18 mouse cellular contexts compared by ENCODE assay signal in genomic region chr9:116319421-116319820, GRCm38 (mm10).
DNase-seq lines count a peak whose midpoint lies in the region; ATAC-seq and TF ChIP-seq lines count a peak whose summit lies in the region.
"Had no signal": no experiment of that assay in that cellular context is flagged by ENCODE, and none has a peak within 500 bp of the region (broad histone marks: within the 10 kb centered on the region; RNA-seq: fewer than 3 reads in every experiment).

No protein-coding gene starts in this region.

- H3K4me3 ChIP-seq in intestine, embryonic 14.5 days (ENCODE audit: low read depth, low read length): no peak overlapping the region
- no peak overlapping the region for H3K4me3 ChIP-seq in intestine, embryonic 16.5 days (ENCODE audit: low read length)
- no peak overlapping the region for H3K4me3 ChIP-seq in myocyte
- no peak overlapping the region for H3K4me3 ChIP-seq in lung, adult 2 months (replicated peaks; ENCODE audit: extremely low read depth, low read depth, low read length)
- H3K4me3 ChIP-seq: embryonic facial prominence, embryonic 13.5 days; hindbrain, embryonic 12.5 days; midbrain, embryonic 12.5 days had no signal

- no peak overlapping the region for H3K27ac ChIP-seq in intestine, embryonic 14.5 days (ENCODE audit: low read depth)
- no peak overlapping the region for H3K27ac ChIP-seq in intestine, embryonic 16.5 days (ENCODE audit: low read length)
- H3K27ac ChIP-seq: embryonic facial prominence, embryonic 13.5 days; hindbrain, embryonic 12.5 days; midbrain, embryonic 12.5 days had no signal

- H3K9ac ChIP-seq in intestine, embryonic 14.5 days (ENCODE audit: low read length): no peak overlapping the region
- no peak overlapping the region for H3K9ac ChIP-seq in intestine, embryonic 16.5 days (ENCODE audit: low read depth, low read length)
- H3K9ac ChIP-seq: embryonic facial prominence, embryonic 13.5 days; hindbrain, embryonic 12.5 days; midbrain, embryonic 12.5 days had no signal

- H3K79me2 ChIP-seq in myocyte (ENCODE audit: control insufficient read depth, insufficient read depth): no peaks in the 10 kb centered on the region

- 0 out of 2 replicates have a peak, but pooled peaks have one; percentile 47 for ATAC-seq in intestine, embryonic 14.5 days (replicated peaks; ENCODE audit: low FRiP score, low TSS enrichment, low read depth)
- no peak for ATAC-seq in intestine, embryonic 16.5 days

- no peak for TF ChIP-seq CTCF in lung, adult 2 months (IDR thresholded peaks at IDR 0.05; ENCODE audit: insufficient read depth, low read length)

- H3K4me1 ChIP-seq in intestine, embryonic 14.5 days (replicated peaks; ENCODE audit: control insufficient read depth, insufficient read depth, low read length): no peaks in the 10 kb centered on the region
- H3K4me1 ChIP-seq in intestine, embryonic 16.5 days (ENCODE audit: control insufficient read depth, insufficient read depth, low read length): no peaks in the 10 kb centered on the region; the same call in 1 of the 2 replicates
- peaks cover 11% of the 10 kb centered on the region for H3K4me1 ChIP-seq in lung, adult 2 months (ENCODE audit: control insufficient read depth, insufficient read depth, low read length)
- H3K4me1 ChIP-seq: embryonic facial prominence, embryonic 13.5 days; hindbrain, embryonic 12.5 days; midbrain, embryonic 12.5 days had no signal

- DNase-seq in intestine, embryonic 14.5 days (ENCODE audit: low spot score): no peak
- DNase-seq in CD4-positive helper T cell, adult 2 months (ENCODE audit: low read depth, low spot score): peak; percentile 77
- DNase-seq in ZHBTc4 (ENCODE audit: low read depth, low spot score): peak; percentile 40
- no peak for DNase-seq in adrenal gland, postnatal 25 days
- DNase-seq in lung, adult 2 months: no peak
- no peak for DNase-seq in urinary bladder, postnatal 14 days (ENCODE audit: low spot score)
- DNase-seq: adrenal gland, postnatal 36 days; cerebellum, adult 9-10 months; gastrocnemius, postnatal 10 days; kidney, adult 8-10 months; kidney, postnatal 4 days; lung, postnatal 36 days; thymus, postnatal 36 days had no signal

- no peaks in the 10 kb centered on the region for H3K9me3 ChIP-seq in intestine, embryonic 14.5 days (ENCODE audit: control insufficient read depth, low read length)
- H3K9me3 ChIP-seq in intestine, embryonic 16.5 days (ENCODE audit: control insufficient read depth, low read length): no peaks in the 10 kb centered on the region
- H3K9me3 ChIP-seq: embryonic facial prominence, embryonic 13.5 days; hindbrain, embryonic 12.5 days; midbrain, embryonic 12.5 days had no signal

- no peaks in the 10 kb centered on the region for H3K27me3 ChIP-seq in intestine, embryonic 14.5 days (replicated peaks; ENCODE audit: control insufficient read depth, insufficient read depth, low read length)
- H3K27me3 ChIP-seq in intestine, embryonic 16.5 days (replicated peaks; ENCODE audit: control insufficient read depth, insufficient read depth, low read length): no peaks in the 10 kb centered on the region
- H3K27me3 ChIP-seq in myocyte (ENCODE audit: control insufficient read depth, insufficient read depth, insufficient read length): no peaks in the 10 kb centered on the region
- H3K27me3 ChIP-seq: embryonic facial prominence, embryonic 13.5 days; hindbrain, embryonic 12.5 days; midbrain, embryonic 12.5 days had no signal

- 71% methylated on average over 3 of the region's 3 CpGs for WGBS in intestine, embryonic 14.5 days
- 73% methylated on average over 3 of the region's 3 CpGs for WGBS in intestine, embryonic 16.5 days
- WGBS in lung, adult 2 months: 63% methylated on average over 3 of the region's 3 CpGs

- no peak overlapping the region for H3K4me2 ChIP-seq in intestine, embryonic 14.5 days (ENCODE audit: low read length)
- H3K4me2 ChIP-seq in intestine, embryonic 16.5 days (ENCODE audit: low read depth, low read length): no peak overlapping the region
- H3K4me2 ChIP-seq in myocyte (ENCODE audit: low read depth): peak overlapping the region; percentile 31
- H3K4me2 ChIP-seq: embryonic facial prominence, embryonic 13.5 days; hindbrain, embryonic 12.5 days; midbrain, embryonic 12.5 days had no signal

- no peak for TF ChIP-seq POLR2A in myocyte (IDR thresholded peaks at IDR 0.05; ENCODE audit: insufficient read length, low read depth)
- no peak for TF ChIP-seq POLR2A in lung, adult 2 months (IDR thresholded peaks at IDR 0.05; ENCODE audit: borderline replicate concordance, extremely low read depth, low read depth, low read length)

- no peak overlapping the region for H3ac ChIP-seq in myocyte (ENCODE audit: control insufficient read depth, insufficient read length)

- H3K36me3 ChIP-seq in intestine, embryonic 14.5 days (ENCODE audit: control insufficient read depth, insufficient read depth, low read length): no peaks in the 10 kb centered on the region
- H3K36me3 ChIP-seq in intestine, embryonic 16.5 days (ENCODE audit: control insufficient read depth, insufficient read depth, low read length): no peaks in the 10 kb centered on the region
- H3K36me3 ChIP-seq in myocyte (ENCODE audit: control insufficient read depth, insufficient read depth): no peaks in the 10 kb centered on the region
- H3K36me3 ChIP-seq: embryonic facial prominence, embryonic 13.5 days; hindbrain, embryonic 12.5 days; midbrain, embryonic 12.5 days had no signal

TF ChIP-seq in myocyte, 11 proteins besides CTCF, POLR2A, EP300 and RAD21:
- TF ChIP-seq MYOD1 (IDR thresholded peaks at IDR 0.05; ENCODE audit: control insufficient read depth in 1 of 3, insufficient read length in 2 of 3, low read depth in 2 of 3): peak; percentile 67 to 97 (median 93)
- TF ChIP-seq REST (IDR thresholded peaks at IDR 0.05; ENCODE audit: insufficient read depth, insufficient read length): no peak
- TF ChIP-seq MYOG (IDR thresholded peaks at IDR 0.05; ENCODE audit: control insufficient read depth in 1 of 3, insufficient read depth in 1 of 3, insufficient read length in 2 of 3, low read depth in 2 of 3): peak in 1 of 3 experiments; percentile 19

Comparison
In these comparisons a context has a peak if more than half of its experiments do, and no peak if none do; other contexts are left out.
1. DNase-seq: peak in CD4-positive helper T cell, adult 2 months (single experiment) and ZHBTc4 (single experiment); none in intestine, embryonic 14.5 days (single experiment), adrenal gland, postnatal 25 days (single experiment), lung, adult 2 months (single experiment) and urinary bladder, postnatal 14 days (single experiment).